Mouse (Mus musculus) stomach, embryonic 14.5 days (tissue): ENCODE results near the gene Tnfaip8l3. TPM values are rescaled to one million over a fixed set of nuclear protein-coding genes. Genes with fewer than 3 reads are reported as not detected.
A peak's percentile ranks its signal among the peaks of the same experiment; 100 is the strongest.

Experiments
- ATAC-seq: fragments of 200-750 bp; cut with Nextera tagmentation; 2 replicates; pipeline ENCODE4 v1.8.0; 2017; ENCODE audit warnings: low read depth, moderate TSS enrichment; ENCODE audit not compliant: insufficient number of reproducible peaks, insufficient read depth, low FRiP score
- H3K27ac ChIP-seq: fragments of 300-500 bp; sonication (generic); 2 replicates; pipeline ENCODE4 v1.5.1; 2014; ENCODE audit warnings: mild to moderate bottlenecking, low read length, moderate library complexity, mixed read lengths
- H3K27me3 ChIP-seq: fragments of 300-500 bp; sonication (generic); 2 replicates; pipeline ENCODE4 v1.6.1; 2014; ENCODE audit warnings: low read length, control low read depth, mixed read lengths; ENCODE audit not compliant: control insufficient read depth, insufficient read depth
- H3K36me3 ChIP-seq: fragments of 300-500 bp; sonication (generic); 2 replicates; pipeline ENCODE4 v1.6.1; 2014; ENCODE audit warnings: mild to moderate bottlenecking, control low read depth, low read length, moderate library complexity, mixed read lengths; ENCODE audit not compliant: control insufficient read depth, insufficient read depth
- H3K4me1 ChIP-seq: fragments of 300-500 bp; sonication (generic); 2 replicates; pipeline ENCODE4 v1.6.1; 2014; ENCODE audit warnings: low read length, control low read depth, mixed read lengths; ENCODE audit not compliant: control insufficient read depth, insufficient read depth
- H3K4me2 ChIP-seq: fragments of 300-500 bp; sonication (generic); replicated peaks from 2 replicates; pipeline ENCODE4 v1.6.1; 2014; ENCODE audit warnings: low read depth, low read length, control low read depth
- H3K4me3 ChIP-seq: fragments of 300-500 bp; sonication (generic); 2 replicates; pipeline ENCODE4 v1.5.1; 2014; ENCODE audit warnings: low read depth, low read length, control low read depth
- H3K9ac ChIP-seq: fragments of 300-500 bp; sonication (generic); replicated peaks from 2 replicates; pipeline ENCODE4 v1.6.1; 2014; ENCODE audit warnings: low read depth, mild to moderate bottlenecking, control low read depth, low read length, moderate library complexity, mixed read lengths
- H3K9me3 ChIP-seq: fragments of 300-500 bp; sonication (generic); 2 replicates; pipeline ENCODE4 v1.6.1; 2016; ENCODE audit warnings: low read depth, low read length, control low read depth; ENCODE audit not compliant: control insufficient read depth
- WGBS: fragments of 180-500 bp; shearing (Covaris S2); extraction: QIAGEN DNeasy Blood & Tissue Kit; methylation state at CpG from one replicate; pipeline ENCODE4 v1.1.7; 2014; 5-methylcytosine and 5-hydroxymethylcytosine counted together
- polyA plus RNA-seq: library from polyadenylated mRNA; unstranded; fragments of >200 nt; fragmentation: Nextera tagmentation; extraction: Ambion mirVana; gene quantifications from 2 replicates; pipeline ENCODE4 v1.2.1, GENCODE M21; 2014

The Tnfaip8l3 gene
- polyA plus RNA-seq, 1 experiment from 2014 or later: not detected

- no peak for ATAC-seq
- Histone ChIP-seq H3K4me3 (no peak overlapping the region), H3K27me3 (peaks cover 12% of the 10 kb centered on the region; the same call in 1 of the 2 replicates), H3K9ac (no peak overlapping the region), H3K9me3 (no peaks in the 10 kb centered on the region), H3K4me2 (no peak overlapping the region), H3K4me1 (no peaks in the 10 kb centered on the region; the same call in 1 of the 2 replicates), H3K27ac (no peak overlapping the region), H3K36me3 (no peaks in the 10 kb centered on the region)
- WGBS: 73% methylated on average over 7 of the region's 7 CpGs
Measured at GRCm38 (mm10) chr9:54071474-54072095, 3.4 kb upstream of the Tnfaip8l3 start.

- H3K27me3 ChIP-seq: peaks cover 12% of the 10 kb centered on the region; the same call in 1 of the 2 replicates
- peak overlapping the region; percentile 96 for H3K4me2 ChIP-seq
- H3K36me3 ChIP-seq: no peaks in the 10 kb centered on the region
- H3K9me3 ChIP-seq: no peaks in the 10 kb centered on the region
- no peak overlapping the region for H3K27ac ChIP-seq
- H3K4me1 ChIP-seq: no peaks in the 10 kb centered on the region; the same call in 1 of the 2 replicates
- WGBS: 44% methylated on average over 5 of the region's 5 CpGs
- no peak overlapping the region for H3K9ac ChIP-seq
- H3K4me3 ChIP-seq: peak overlapping the region; percentile 47
- no peak for ATAC-seq
Measured at GRCm38 (mm10) chr9:54069204-54069603, 1.0 kb upstream of the Tnfaip8l3 start.

GRCm38 (mm10) chr9:54068777-54069176, 589 bp upstream of the Tnfaip8l3 start:
- Histone ChIP-seq H3K4me2 (peak overlapping the region; percentile 96), H3K4me3 (peak overlapping the region; percentile 47), H3K4me1 (no peaks in the 10 kb centered on the region; the same call in 1 of the 2 replicates), H3K9me3 (no peaks in the 10 kb centered on the region), H3K9ac (no peak overlapping the region), H3K36me3 (no peaks in the 10 kb centered on the region), H3K27me3 (peaks cover 12% of the 10 kb centered on the region; the same call in 1 of the 2 replicates), H3K27ac (no peak overlapping the region)
- 1% methylated on average over 11 of the region's 11 CpGs for WGBS
- 0 out of 2 replicates have a peak, but pooled peaks have one; percentile 68 for ATAC-seq

GRCm38 (mm10) chr9:54067642-54068031, 551 bp downstream of the Tnfaip8l3 start:
- Histone ChIP-seq H3K36me3 (no peaks in the 10 kb centered on the region), H3K4me2 (peak overlapping the region; percentile 96), H3K9ac (no peak overlapping the region), H3K4me3 (peak overlapping the region; percentile 47), H3K27me3 (peaks cover 12% of the 10 kb centered on the region; the same call in 1 of the 2 replicates), H3K9me3 (no peaks in the 10 kb centered on the region), H3K4me1 (no peaks in the 10 kb centered on the region; the same call in 1 of the 2 replicates), H3K27ac (no peak overlapping the region)
- 3% methylated on average over 16 of the region's 16 CpGs for WGBS
- ATAC-seq: no peak

GRCm38 (mm10) chr9:54064836-54065235, 3.4 kb downstream of the Tnfaip8l3 start:
- no peak overlapping the region for H3K9ac ChIP-seq
- no peaks in the 10 kb centered on the region for H3K36me3 ChIP-seq
- H3K27ac ChIP-seq: no peak overlapping the region
- no peak for ATAC-seq
- H3K27me3 ChIP-seq: peaks cover 12% of the 10 kb centered on the region; the same call in 1 of the 2 replicates
- 49% methylated on average over 3 of the region's 3 CpGs for WGBS
- no peak overlapping the region for H3K4me2 ChIP-seq
- H3K4me3 ChIP-seq: no peak overlapping the region
- no peaks in the 10 kb centered on the region; the same call in 1 of the 2 replicates for H3K4me1 ChIP-seq
- H3K9me3 ChIP-seq: no peaks in the 10 kb centered on the region

- Histone ChIP-seq H3K4me3 (no peak overlapping the region), H3K9me3 (no peaks in the 10 kb centered on the region), H3K9ac (no peak overlapping the region), H3K36me3 (no peaks in the 10 kb centered on the region), H3K27ac (no peak overlapping the region), H3K4me1 (no peaks in the 10 kb centered on the region; the same call in 1 of the 2 replicates), H3K27me3 (peaks cover 12% of the 10 kb centered on the region; the same call in 1 of the 2 replicates), H3K4me2 (no peak overlapping the region)
- ATAC-seq: no peak
- 76% methylated on average over 3 of the region's 3 CpGs for WGBS
Measured at GRCm38 (mm10) chr9:54063655-54064054, 4.5 kb downstream of the Tnfaip8l3 start.

GRCm38 (mm10) chr9:54061666-54062065, 6.5 kb downstream of the Tnfaip8l3 start:
- WGBS: 74% methylated on average over 5 of the region's 5 CpGs
- Histone ChIP-seq H3K9ac (no peak overlapping the region), H3K4me1 (no peaks in the 10 kb centered on the region), H3K4me2 (no peak overlapping the region), H3K9me3 (no peaks in the 10 kb centered on the region), H3K27ac (no peak overlapping the region), H3K27me3 (0 out of 2 replicates have a peak, but pooled peaks cover 1% of the 10 kb centered on the region), H3K4me3 (no peak overlapping the region), H3K36me3 (no peaks in the 10 kb centered on the region)
- ATAC-seq: no peak

GRCm38 (mm10) chr9:54051298-54052068, 16.7 kb downstream of the Tnfaip8l3 start:
- H3K9ac ChIP-seq: no peak overlapping the region
- no peak overlapping the region for H3K4me2 ChIP-seq
- H3K36me3 ChIP-seq: no peaks in the 10 kb centered on the region
- H3K27ac ChIP-seq: no peak overlapping the region
- no peaks in the 10 kb centered on the region for H3K27me3 ChIP-seq
- 66% methylated on average over 3 of the region's 3 CpGs for WGBS
- H3K4me3 ChIP-seq: no peak overlapping the region
- no peaks in the 10 kb centered on the region for H3K9me3 ChIP-seq
- ATAC-seq: no peak
- H3K4me1 ChIP-seq: no peaks in the 10 kb centered on the region
